Mouse (Mus musculus) cerebellum, adult 2 months (tissue): Measurements from ENCODE around the gene Tas2r124. TPM values are rescaled to one million over a fixed set of nuclear protein-coding genes. Genes with fewer than 3 reads are reported as not detected.

ENCODE experiments used
- DNase-seq, 2 experiments: peaks; one replicate each; pipeline ENCODE4 v3.0.0; 2021
- H3K27ac ChIP-seq: fragments of 200-500 bp; 2 replicates; pipeline ENCODE4 v1.5.1; 2012; ENCODE audit warnings: low read length, control low read depth, inconsistent platforms; ENCODE audit not compliant: insufficient read depth
- H3K27me3 ChIP-seq: fragments of 200-500 bp; 2 replicates; pipeline ENCODE4 v1.6.1; 2012; ENCODE audit warnings: inconsistent platforms, mild to moderate bottlenecking, low read length, moderate library complexity; ENCODE audit not compliant: control insufficient read depth, insufficient read depth
- H3K4me1 ChIP-seq: fragments of 200-500 bp; 2 replicates; pipeline ENCODE4 v1.6.1; 2011; ENCODE audit warnings: low read length; ENCODE audit not compliant: control insufficient read depth, insufficient read depth
- H3K4me3 ChIP-seq: fragments of 200-500 bp; replicated peaks from 2 replicates; pipeline ENCODE3; 2011; ENCODE audit warnings: mild to moderate bottlenecking, low read depth, low read length, control low read depth; ENCODE audit not compliant: insufficient read depth
- CTCF ChIP-seq: fragments of 200-500 bp; IDR thresholded peaks from 2 replicates; pipeline ENCODE4 v1.5.1; 2011; ENCODE audit warnings: low read depth, mild to moderate bottlenecking, control low read depth, low read length, moderate library complexity, borderline replicate concordance; ENCODE audit not compliant: insufficient read depth
- POLR2A ChIP-seq: fragments of 200-500 bp; IDR thresholded peaks from 2 replicates; pipeline ENCODE4 v1.6.1; 2011; ENCODE audit warnings: low read length, control low read depth, borderline replicate concordance; ENCODE audit not compliant: insufficient read depth
- WGBS: fragments of 180-500 bp; shearing (Covaris S2); methylation state at CpG from one replicate; pipeline ENCODE4 v1.1.7; 2018; 5-methylcytosine and 5-hydroxymethylcytosine counted together
- polyA plus RNA-seq: library from polyadenylated mRNA; depleted of rRNA; stranded (reverse); fragments of >200 nt; gene quantifications from 2 replicates; pipeline ENCODE4 v1.2.3, GENCODE M21; 2012; rRNA removed

Gene Tas2r124
- polyA plus RNA-seq, result not detected in 2 replicates

DNA sequence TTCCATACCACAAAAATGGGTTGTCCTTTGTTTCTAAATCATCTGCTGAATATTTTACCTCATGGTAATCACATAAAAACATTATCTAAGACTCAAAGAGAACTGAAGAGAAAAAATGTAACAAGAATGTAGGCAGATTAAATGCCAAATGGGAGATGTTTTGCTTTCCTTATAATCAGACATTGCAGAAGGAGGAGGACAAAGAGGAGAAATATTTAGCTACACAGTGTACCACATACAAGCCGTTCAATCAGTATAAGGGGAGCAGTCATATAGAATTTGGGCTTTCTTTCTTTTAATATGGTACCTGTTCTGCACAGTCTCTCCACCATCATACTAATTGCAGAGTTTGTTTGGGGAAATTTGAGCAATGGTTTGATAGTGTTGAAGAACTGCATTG lies at the start of gene Tas2r124:
Gene Tas2r124, plus strand, starts transcription at position 301 of the 400 bp plus-strand sequence.
- TF ChIP-seq POLR2A (no peak), CTCF (no peak)
- Histone ChIP-seq H3K4me1 (no peaks in the 10 kb centered on the region), H3K27ac (no peak within 1 kb of the TSS), H3K4me3 (no peak within 1 kb of the TSS), H3K27me3 (no peaks in the 10 kb centered on the region)
- WGBS, result 68% methylated on average over 1 of the region's 1 CpGs
- no peak for DNase-seq

DNA sequence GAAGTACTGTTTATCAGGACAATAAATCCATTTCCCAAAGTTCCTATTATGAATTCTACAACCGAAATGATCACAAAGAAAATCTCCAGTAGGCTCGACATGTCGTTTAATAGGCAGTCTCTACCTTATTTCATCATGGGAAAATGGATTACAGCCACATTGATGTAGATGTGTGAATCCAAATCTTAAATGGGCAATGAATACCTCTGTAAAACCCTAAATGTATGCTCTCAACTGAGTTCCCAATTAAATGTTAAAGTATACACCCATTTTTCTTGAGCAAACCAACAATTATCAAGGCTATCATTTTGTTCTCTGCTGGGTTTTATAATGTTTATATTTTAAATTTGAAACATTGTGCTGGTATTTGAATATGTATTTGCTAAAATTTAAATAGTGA lies 42.7 kb upstream of the Tas2r124 start, which contains the start of gene Tas2r122:
Gene Tas2r122, minus strand, starts transcription at position 101 of the 400 bp plus-strand sequence.
- DNase-seq, result no peak
- no peaks in the 10 kb centered on the region for H3K27me3 ChIP-seq
- 68% methylated on average over 3 of the region's 3 CpGs for WGBS
- H3K4me3 ChIP-seq, result no peak within 1 kb of the TSS
- no peak within 1 kb of the TSS for H3K27ac ChIP-seq
- no peaks in the 10 kb centered on the region for H3K4me1 ChIP-seq
- TF ChIP-seq POLR2A (no peak), CTCF (no peak)

DNA sequence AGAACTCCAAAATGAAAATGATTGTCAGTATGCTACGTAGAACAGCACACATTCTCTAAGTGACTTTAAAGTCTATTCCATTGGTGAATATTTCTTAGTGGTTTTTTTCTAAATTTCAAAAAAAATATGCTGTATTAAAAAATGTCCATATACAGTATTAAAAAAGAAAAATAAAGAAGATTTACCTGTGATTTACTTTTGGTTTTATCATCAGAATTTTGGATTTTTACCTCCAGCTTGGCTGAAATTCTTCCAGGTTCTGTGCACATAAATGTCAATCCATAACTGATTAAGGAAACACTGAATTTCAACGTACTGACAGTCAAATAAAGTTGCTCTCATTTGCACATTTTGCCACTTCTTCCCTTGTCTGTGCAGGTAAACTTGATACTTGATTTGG lies 16.6 kb upstream of the Tas2r124 start, which contains the start of gene Tas2r115:
Gene Tas2r115, minus strand, starts transcription at position 101 of the 400 bp plus-strand sequence.
- Histone ChIP-seq H3K4me3 (no peak within 1 kb of the TSS), H3K4me1 (no peaks in the 10 kb centered on the region), H3K27ac (no peak within 1 kb of the TSS), H3K27me3 (no peaks in the 10 kb centered on the region)
- no peak for TF ChIP-seq POLR2A
- no peak for TF ChIP-seq CTCF
- WGBS, result 61% methylated on average over 2 of the region's 2 CpGs
- DNase-seq, result no peak

DNA sequence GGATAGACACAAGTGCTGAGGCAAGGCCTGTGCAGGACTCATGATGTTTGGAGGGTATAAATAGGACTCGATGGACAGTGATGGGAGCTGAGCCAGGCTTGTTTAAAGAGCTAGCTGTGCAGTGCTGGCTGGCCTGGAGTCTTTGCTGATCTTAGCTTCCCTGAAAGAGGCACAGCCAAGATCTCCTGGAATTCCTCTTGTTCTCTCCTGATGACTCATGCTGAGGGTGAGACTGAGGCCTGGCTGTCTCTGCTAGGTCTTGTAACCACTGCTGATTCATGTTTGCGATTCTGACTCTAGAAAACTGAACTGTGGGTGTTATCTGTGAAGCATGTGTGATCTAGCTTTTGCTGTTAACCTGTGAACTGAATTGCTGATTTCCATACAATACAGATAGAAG lies 4.3 kb upstream of the Tas2r124 start:
- Histone ChIP-seq H3K27ac (no peak overlapping the region), H3K4me3 (no peak overlapping the region), H3K4me1 (no peaks in the 10 kb centered on the region), H3K27me3 (no peaks in the 10 kb centered on the region)
- 81% methylated on average over 2 of the region's 2 CpGs for WGBS
- TF ChIP-seq CTCF (no peak), POLR2A (no peak)
- no peak for DNase-seq

DNA sequence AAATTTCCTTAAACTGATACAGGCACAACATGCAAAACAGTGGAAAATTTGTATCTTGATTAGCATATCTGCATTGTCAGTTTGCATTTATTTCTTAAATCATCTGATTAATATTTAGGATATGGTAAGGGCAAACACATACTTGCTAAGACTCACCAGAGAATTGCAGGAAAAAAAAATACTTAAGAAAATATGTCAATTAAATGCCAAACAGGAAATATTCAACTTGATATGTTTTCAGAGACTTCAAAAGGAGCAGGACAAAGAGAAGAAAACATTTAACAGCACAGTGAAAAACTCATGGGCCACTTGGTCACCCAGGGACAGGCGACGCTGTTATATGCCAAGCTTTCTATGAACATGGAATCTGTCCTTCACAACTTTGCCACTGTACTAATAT lies 7.3 kb downstream of the Tas2r124 start, which contains the start of gene Tas2r102:
Gene Tas2r102, plus strand, starts transcription at position 301 of the 400 bp plus-strand sequence.
- 96% methylated on average over 2 of the region's 2 CpGs for WGBS
- DNase-seq, result no peak
- Histone ChIP-seq H3K27me3 (no peaks in the 10 kb centered on the region), H3K27ac (no peak within 1 kb of the TSS), H3K4me1 (no peaks in the 10 kb centered on the region), H3K4me3 (no peak within 1 kb of the TSS)
- TF ChIP-seq POLR2A (no peak), CTCF (no peak)

DNA sequence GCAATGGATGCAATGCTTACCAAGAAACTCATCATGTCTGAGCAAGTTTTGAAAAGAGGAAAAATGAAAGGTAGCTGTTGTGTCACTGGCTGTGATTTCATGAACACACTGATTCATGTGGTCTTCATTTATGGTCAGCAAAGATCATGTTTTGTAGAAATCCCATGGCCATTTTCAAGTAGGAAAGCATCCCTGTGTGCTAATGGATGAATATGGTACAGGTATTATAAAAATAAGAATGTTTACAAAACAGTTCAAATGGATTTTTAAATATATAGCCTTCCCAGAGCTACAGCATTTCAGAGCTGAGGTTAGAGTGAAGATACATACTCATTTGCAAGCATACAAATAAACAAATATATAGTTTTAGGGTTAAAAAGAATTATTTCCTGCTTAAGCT lies 23.5 kb downstream of the Tas2r124 start, which contains the start of gene Tas2r136:
Gene Tas2r136, minus strand, starts transcription at position 101 of the 400 bp plus-strand sequence.
- Histone ChIP-seq H3K4me1 (no peaks in the 10 kb centered on the region), H3K27ac (no peak within 1 kb of the TSS), H3K27me3 (no peaks in the 10 kb centered on the region), H3K4me3 (no peak within 1 kb of the TSS)
- DNase-seq, result no peak
- TF ChIP-seq POLR2A, result no peak
- TF ChIP-seq CTCF, result no peak

DNA sequence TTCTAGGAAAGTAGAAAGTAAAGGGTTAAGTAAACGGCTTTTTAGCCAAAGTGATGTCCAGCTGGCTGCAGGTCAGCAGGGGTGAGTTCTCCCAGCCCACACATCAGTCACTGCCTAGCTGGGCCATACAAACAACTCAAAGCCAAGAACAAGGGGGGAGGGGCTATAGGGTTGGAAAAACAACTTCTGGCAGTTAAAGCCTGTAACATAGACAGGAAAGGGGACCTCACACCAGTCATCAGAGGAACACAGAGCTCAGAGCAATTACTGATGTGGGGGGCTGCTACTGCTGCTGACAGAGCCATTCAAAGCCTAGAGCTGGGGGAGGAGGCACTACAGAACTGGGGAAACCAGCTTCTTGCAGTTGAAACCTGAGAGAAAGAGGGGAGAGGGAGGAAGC lies 40.9 kb downstream of the Tas2r124 start:
- no peak for DNase-seq
- no peaks in the 10 kb centered on the region for H3K4me1 ChIP-seq
- no peak overlapping the region for H3K27ac ChIP-seq
- H3K4me3 ChIP-seq, result no peak overlapping the region
- H3K27me3 ChIP-seq, result no peaks in the 10 kb centered on the region
- TF ChIP-seq CTCF (no peak), POLR2A (no peak)
- 12% methylated on average over 1 of the region's 1 CpGs for WGBS

DNA sequence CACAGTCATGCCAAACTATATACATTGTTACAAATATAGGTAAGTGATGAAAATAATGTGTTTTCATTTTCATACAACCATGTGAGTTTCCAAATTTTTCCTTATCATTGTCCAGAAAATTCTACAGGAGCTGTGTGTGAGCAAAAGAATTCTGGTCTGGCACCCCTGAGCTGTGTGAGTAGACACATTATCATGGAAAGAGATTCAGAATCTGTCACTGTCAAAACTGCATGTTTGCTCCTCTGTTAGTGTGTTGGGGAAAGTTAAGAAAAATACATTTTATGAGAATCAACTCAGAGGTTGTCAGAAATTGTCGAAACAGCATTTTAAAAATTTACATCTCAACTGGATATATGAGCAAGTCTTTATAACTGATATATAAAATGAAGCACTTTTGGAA lies 48.0 kb downstream of the Tas2r124 start, which contains the start of gene Tas2r117:
Gene Tas2r117, plus strand, starts transcription at position 301 of the 400 bp plus-strand sequence.
- TF ChIP-seq CTCF (no peak), POLR2A (no peak)
- H3K4me1 ChIP-seq, result no peaks in the 10 kb centered on the region
- DNase-seq, result no peak
- no peak within 1 kb of the TSS for H3K4me3 ChIP-seq
- H3K27ac ChIP-seq, result no peak within 1 kb of the TSS
- WGBS, result 73% methylated on average over 1 of the region's 1 CpGs
- H3K27me3 ChIP-seq, result no peaks in the 10 kb centered on the region

Other genes with a start within 250 kb of the Tas2r124 start
- gene Prh1, start 184.9 kb upstream of the Tas2r124 start, polyA plus RNA-seq, result not detected in 2 replicates
- not detected in 2 replicates for gene Prp2, start 158.8 kb upstream of the Tas2r124 start, polyA plus RNA-seq
- not detected in 2 replicates for gene A630073D07Rik, start 103.2 kb upstream of the Tas2r124 start, polyA plus RNA-seq
- gene Tas2r120, start 97.8 kb upstream of the Tas2r124 start, polyA plus RNA-seq, result not detected in 2 replicates
- not detected in 2 replicates for gene Tas2r121, start 53.7 kb upstream of the Tas2r124 start, polyA plus RNA-seq
- gene Tas2r122, start 42.8 kb upstream of the Tas2r124 start, polyA plus RNA-seq, result not detected in 2 replicates
- gene Tas2r115, start 16.7 kb upstream of the Tas2r124 start, polyA plus RNA-seq, result not detected in 2 replicates
- not detected in 2 replicates for gene Tas2r102, start 7.4 kb downstream of the Tas2r124 start, polyA plus RNA-seq
- not detected in 2 replicates for gene Tas2r136, start 23.4 kb downstream of the Tas2r124 start, polyA plus RNA-seq
- gene Tas2r117, start 48.1 kb downstream of the Tas2r124 start, polyA plus RNA-seq, result not detected in 2 replicates
- gene Tas2r123, start 92.4 kb downstream of the Tas2r124 start, polyA plus RNA-seq, result not detected in 2 replicates
- not detected in 2 replicates for gene Tas2r116, start 100.7 kb downstream of the Tas2r124 start, polyA plus RNA-seq
- gene Tas2r110, start 113.3 kb downstream of the Tas2r124 start, polyA plus RNA-seq, result not detected in 2 replicates
- not detected in 2 replicates for gene Tas2r113, start 138.3 kb downstream of the Tas2r124 start, polyA plus RNA-seq
- gene Tas2r125, start 154.9 kb downstream of the Tas2r124 start, polyA plus RNA-seq, result not detected in 2 replicates
- not detected in 2 replicates for gene Tas2r129, start 196.4 kb downstream of the Tas2r124 start, polyA plus RNA-seq
- gene Tas2r131, start 203.2 kb downstream of the Tas2r124 start, polyA plus RNA-seq, result not detected in 2 replicates
- gene Tas2r109, start 226.2 kb downstream of the Tas2r124 start, polyA plus RNA-seq, result not detected in 2 replicates